Mouse (Mus musculus): ENCODE measurements around the gene Hs3st1. TPM values are rescaled to one million over a fixed set of nuclear protein-coding genes. Genes with fewer than 3 reads are reported as not detected.

The Hs3st1 gene
- polyA plus RNA-seq, 1 experiment from 2014 or later = 24.6 TPM

- Histone ChIP-seq H3K4me1 (replicated peaks) (no peaks in the 10 kb centered on the region), H3K4me3 (no peak overlapping the region), H3K9me3 (no peaks in the 10 kb centered on the region), H3K36me3 (no peaks in the 10 kb centered on the region), H3K9ac (no peak overlapping the region), H3K27ac (replicated peaks) (no peak overlapping the region), H3K27me3 (no peaks in the 10 kb centered on the region), H3K4me2 (no peak overlapping the region)
- no peak for ATAC-seq (ENCODE audit: low read depth)
- WGBS = 56% methylated on average over 5 of the region's 5 CpGs
Measured at GRCm38 (mm10) chr5:39733013-39733749, 22.1 kb downstream of the Hs3st1 start.

GRCm38 (mm10) chr5:39715694-39716550 lies 39.4 kb downstream of the Hs3st1 start:
- H3K9ac ChIP-seq = no peak overlapping the region
- no peak overlapping the region for H3K27ac ChIP-seq (replicated peaks)
- H3K36me3 ChIP-seq = no peaks in the 10 kb centered on the region
- no peak overlapping the region for H3K4me3 ChIP-seq
- no peak for ATAC-seq (ENCODE audit: low read depth)
- no peak overlapping the region for H3K4me2 ChIP-seq
- WGBS = 80% methylated on average over 13 of the region's 13 CpGs
- no peaks in the 10 kb centered on the region; the same call in 1 of the 2 replicates for H3K9me3 ChIP-seq
- H3K4me1 ChIP-seq (replicated peaks) = no peaks in the 10 kb centered on the region
- no peaks in the 10 kb centered on the region for H3K27me3 ChIP-seq

- H3K4me3 ChIP-seq = no peak overlapping the region
- WGBS = 83% methylated on average over 5 of the region's 5 CpGs
- H3K4me1 ChIP-seq (replicated peaks) = no peaks in the 10 kb centered on the region
- no peaks in the 10 kb centered on the region; the same call in 1 of the 2 replicates for H3K9me3 ChIP-seq
- H3K9ac ChIP-seq = no peak overlapping the region
- no peaks in the 10 kb centered on the region for H3K27me3 ChIP-seq
- H3K27ac ChIP-seq (replicated peaks) = no peak overlapping the region
- H3K36me3 ChIP-seq = no peaks in the 10 kb centered on the region
- ATAC-seq (ENCODE audit: low read depth) = no peak
- no peak overlapping the region for H3K4me2 ChIP-seq
Measured at GRCm38 (mm10) chr5:39715193-39715592, 40.1 kb downstream of the Hs3st1 start.

- ATAC-seq (ENCODE audit: low read depth) = no peak
Measured at GRCm38 (mm10) chr5:39705539-39705938, 49.7 kb downstream of the Hs3st1 start.

GRCm38 (mm10) chr5:39660826-39661225 lies 94.4 kb downstream of the Hs3st1 start:
- ATAC-seq (ENCODE audit: low read depth) = no peak

More at GRCm38 (mm10) chr5:39705539-39705938, 49.7 kb downstream of the Hs3st1 start:
- no peaks in the 10 kb centered on the region for H3K36me3 ChIP-seq
- no peaks in the 10 kb centered on the region for H3K9me3 ChIP-seq
- 72% methylated on average over 3 of the region's 3 CpGs for WGBS
- H3K9ac ChIP-seq = no peak overlapping the region
- H3K4me2 ChIP-seq = no peak overlapping the region
- H3K27me3 ChIP-seq = no peaks in the 10 kb centered on the region
- H3K27ac ChIP-seq (replicated peaks) = no peak overlapping the region
- H3K4me3 ChIP-seq = no peak overlapping the region
- H3K4me1 ChIP-seq (replicated peaks) = no peaks in the 10 kb centered on the region

GRCm38 (mm10) chr5:39659417-39659816 lies 95.9 kb downstream of the Hs3st1 start:
- H3K27ac ChIP-seq (replicated peaks) = no peak overlapping the region
- no peaks in the 10 kb centered on the region for H3K36me3 ChIP-seq
- H3K4me2 ChIP-seq = no peak overlapping the region
- 50% methylated on average over 2 of the region's 2 CpGs for WGBS
- H3K27me3 ChIP-seq = no peaks in the 10 kb centered on the region
- H3K4me3 ChIP-seq = no peak overlapping the region
- ATAC-seq (ENCODE audit: low read depth) = no peak
- no peaks in the 10 kb centered on the region for H3K9me3 ChIP-seq
- no peak overlapping the region for H3K9ac ChIP-seq
- no peaks in the 10 kb centered on the region for H3K4me1 ChIP-seq (replicated peaks)

More at GRCm38 (mm10) chr5:39660826-39661225, 94.4 kb downstream of the Hs3st1 start:
- H3K4me3 ChIP-seq = no peak overlapping the region
- no peak overlapping the region for H3K27ac ChIP-seq (replicated peaks)
- no peaks in the 10 kb centered on the region for H3K36me3 ChIP-seq
- no peaks in the 10 kb centered on the region for H3K27me3 ChIP-seq
- H3K4me1 ChIP-seq (replicated peaks) = no peaks in the 10 kb centered on the region
- WGBS = 95% methylated on average over 4 of the region's 4 CpGs
- no peak overlapping the region for H3K9ac ChIP-seq
- H3K9me3 ChIP-seq = no peaks in the 10 kb centered on the region
- no peak overlapping the region for H3K4me2 ChIP-seq

GRCm38 (mm10) chr5:39644827-39645380 lies 110.4 kb downstream of the Hs3st1 start:
- ATAC-seq (ENCODE audit: low read depth) = peak; percentile 80
- under 1% methylated on average over 28 of the region's 28 CpGs for WGBS

GRCm38 (mm10) chr5:39643924-39644826 lies 111.1 kb downstream of the Hs3st1 start:
- H3K9me3 ChIP-seq = no peaks in the 10 kb centered on the region
- no peak overlapping the region for H3K27ac ChIP-seq (replicated peaks)
- H3K4me3 ChIP-seq = peak overlapping the region; percentile 73
- H3K9ac ChIP-seq = peak overlapping the region; percentile 77
- no peaks in the 10 kb centered on the region for H3K36me3 ChIP-seq
- H3K4me2 ChIP-seq = peak overlapping the region; percentile 93
- ATAC-seq (ENCODE audit: low read depth) = peak; percentile 98
- H3K4me1 ChIP-seq (replicated peaks) = peaks cover 30% of the 10 kb centered on the region
- under 1% methylated on average over 56 of the region's 56 CpGs for WGBS
- peaks cover 19% of the 10 kb centered on the region; the same call in 1 of the 2 replicates for H3K27me3 ChIP-seq

More at GRCm38 (mm10) chr5:39644827-39645380, 110.4 kb downstream of the Hs3st1 start:
- Histone ChIP-seq H3K4me1 (replicated peaks) (peaks cover 26% of the 10 kb centered on the region), H3K9me3 (no peaks in the 10 kb centered on the region), H3K9ac (peak overlapping the region; percentile 77), H3K4me2 (peak overlapping the region; percentile 93), H3K27me3 (peaks cover 19% of the 10 kb centered on the region; the same call in 1 of the 2 replicates), H3K36me3 (no peaks in the 10 kb centered on the region), H3K27ac (replicated peaks) (no peak overlapping the region), H3K4me3 (peak overlapping the region; percentile 73)

- Histone ChIP-seq H3K9me3 (no peaks in the 10 kb centered on the region), H3K27ac (replicated peaks) (no peak overlapping the region), H3K4me2 (peak overlapping the region; percentile 93), H3K36me3 (no peaks in the 10 kb centered on the region), H3K27me3 (peaks cover 19% of the 10 kb centered on the region; the same call in 1 of the 2 replicates), H3K9ac (peak overlapping the region; percentile 77), H3K4me1 (replicated peaks) (peaks cover 34% of the 10 kb centered on the region), H3K4me3 (peak overlapping the region; percentile 73)
- WGBS = 4% methylated on average over 22 of the region's 22 CpGs
- ATAC-seq (ENCODE audit: low read depth) = no peak
Measured at GRCm38 (mm10) chr5:39643260-39643923, 111.9 kb downstream of the Hs3st1 start.

- H3K27me3 ChIP-seq = peaks cover 19% of the 10 kb centered on the region; the same call in 1 of the 2 replicates
- H3K36me3 ChIP-seq = no peaks in the 10 kb centered on the region
- H3K4me1 ChIP-seq (replicated peaks) = peaks cover 34% of the 10 kb centered on the region
- no peak for ATAC-seq (ENCODE audit: low read depth)
- no peaks in the 10 kb centered on the region for H3K9me3 ChIP-seq
- H3K27ac ChIP-seq (replicated peaks) = no peak overlapping the region
- 81% methylated on average over 6 of the region's 6 CpGs for WGBS
- peak overlapping the region; percentile 73 for H3K4me3 ChIP-seq
- H3K9ac ChIP-seq = no peak overlapping the region
- peak overlapping the region; percentile 93 for H3K4me2 ChIP-seq
Measured at GRCm38 (mm10) chr5:39642222-39642770, 113.0 kb downstream of the Hs3st1 start.
